Mouse (Mus musculus): ENCODE measurements around the gene Krt33a.

Krt33a gene

GRCm38 (mm10) chr11:100016112-100016511 lies at the start of gene Krt33a:
TSS of gene Krt33a (minus strand) at chr11:100016212.
- DNase-seq (ENCODE audit: low read depth), result no peak

GRCm38 (mm10) chr11:100058875-100059274 lies 42.9 kb upstream of the Krt33a start:
- DNase-seq (ENCODE audit: low read depth), result no peak

- DNase-seq (ENCODE audit: low read depth), result no peak
Measured at GRCm38 (mm10) chr11:100055686-100056655, 40.0 kb upstream of the Krt33a start.

- DNase-seq (ENCODE audit: low read depth), result no peak
Measured at GRCm38 (mm10) chr11:100050451-100050850, 34.4 kb upstream of the Krt33a start, which contains the start of gene Krt31. TSS of gene Krt31 (minus strand) at chr11:100050551.

- no peak for DNase-seq (ENCODE audit: low read depth)
Measured at GRCm38 (mm10) chr11:100047193-100047592, 31.2 kb upstream of the Krt33a start.

GRCm38 (mm10) chr11:100046303-100046866 lies 30.4 kb upstream of the Krt33a start:
- no peak for DNase-seq (ENCODE audit: low read depth)

- DNase-seq (ENCODE audit: low read depth), result no peak
Measured at GRCm38 (mm10) chr11:100041454-100041853, 25.4 kb upstream of the Krt33a start, which contains the start of gene Krt34. TSS of gene Krt34 (minus strand) at chr11:100041554.

GRCm38 (mm10) chr11:100029768-100030167 lies 13.8 kb upstream of the Krt33a start, which contains the start of gene Krt33b:
TSS of gene Krt33b (minus strand) at chr11:100029868.
- no peak for DNase-seq (ENCODE audit: low read depth)

GRCm38 (mm10) chr11:100021438-100021837 lies 5.4 kb upstream of the Krt33a start:
- no peak for DNase-seq (ENCODE audit: low read depth)

- no peak for DNase-seq (ENCODE audit: low read depth)
Measured at GRCm38 (mm10) chr11:100019466-100019865, 3.5 kb upstream of the Krt33a start.

- no peak for DNase-seq (ENCODE audit: low read depth)
Measured at GRCm38 (mm10) chr11:100013691-100014171, 2.3 kb downstream of the Krt33a start.

- DNase-seq (ENCODE audit: low read depth), result no peak
Measured at GRCm38 (mm10) chr11:100010682-100011081, 5.3 kb downstream of the Krt33a start.

- no peak for DNase-seq (ENCODE audit: low read depth)
Measured at GRCm38 (mm10) chr11:100008336-100008735, 7.7 kb downstream of the Krt33a start.

GRCm38 (mm10) chr11:100006624-100007023 lies 9.4 kb downstream of the Krt33a start:
- peak; percentile 31 for DNase-seq (ENCODE audit: low read depth)

- DNase-seq (ENCODE audit: low read depth), result no peak
Measured at GRCm38 (mm10) chr11:100005905-100006304, 10.1 kb downstream of the Krt33a start.

GRCm38 (mm10) chr11:100004846-100005245 lies 11.2 kb downstream of the Krt33a start:
- peak; percentile 48 for DNase-seq (ENCODE audit: low read depth)

- no peak for DNase-seq (ENCODE audit: low read depth)
Measured at GRCm38 (mm10) chr11:99999091-99999490, 16.9 kb downstream of the Krt33a start.

- DNase-seq (ENCODE audit: low read depth), result no peak
Measured at GRCm38 (mm10) chr11:99994384-99994661, 21.7 kb downstream of the Krt33a start.

- no peak for DNase-seq (ENCODE audit: low read depth)
Measured at GRCm38 (mm10) chr11:99993620-99994383, 22.2 kb downstream of the Krt33a start, which contains the start of gene Krtap17-1. TSS of gene Krtap17-1 (minus strand) at chr11:99993994.

- DNase-seq (ENCODE audit: low read depth), result no peak
Measured at GRCm38 (mm10) chr11:99990571-99990970, 25.4 kb downstream of the Krt33a start.

- DNase-seq (ENCODE audit: low read depth), result no peak
Measured at GRCm38 (mm10) chr11:99989881-99990405, 26.1 kb downstream of the Krt33a start.

- DNase-seq (ENCODE audit: low read depth), result no peak
Measured at GRCm38 (mm10) chr11:99988530-99988929, 27.5 kb downstream of the Krt33a start.
